Mouse (Mus musculus) erythroblast, embryonic 14.5 days (primary cell): ENCODE results near the gene Tspan9. TPM values are rescaled to one million over a fixed set of nuclear protein-coding genes. Genes with fewer than 3 reads are reported as not detected.

ENCODE experiments used
- H3K27me3 ChIP-seq: 2 replicates; pipeline ENCODE4 v1.6.1; 2012; ENCODE audit warnings: inconsistent platforms; ENCODE audit not compliant: control insufficient read depth
- H3K36me3 ChIP-seq: 2 replicates; pipeline ENCODE4 v1.6.1; 2012; ENCODE audit warnings: mild to moderate bottlenecking, inconsistent platforms; ENCODE audit not compliant: control insufficient read depth
- H3K4me1 ChIP-seq: 2 replicates; pipeline ENCODE4 v1.6.1; 2012; ENCODE audit warnings: inconsistent platforms; ENCODE audit not compliant: control insufficient read depth
- H3K4me3 ChIP-seq: replicated peaks from 2 replicates; pipeline ENCODE3; 2012; ENCODE audit warnings: moderate library complexity, mild to moderate bottlenecking, inconsistent platforms
- H3K9me3 ChIP-seq: 2 replicates; pipeline ENCODE4 v1.6.1; 2012; ENCODE audit warnings: low read length, inconsistent platforms, mixed read lengths; ENCODE audit not compliant: control insufficient read depth
- GATA1 ChIP-seq: IDR thresholded peaks from 2 replicates; pipeline ENCODE4 v1.6.1; 2012; ENCODE audit warnings: low read length, inconsistent platforms, mixed read lengths
- TAL1 ChIP-seq: IDR thresholded peaks from 3 replicates; pipeline ENCODE4 v1.6.1; 2012; ENCODE audit warnings: low read length, inconsistent platforms, mixed read lengths
- polyA plus RNA-seq: library from polyadenylated mRNA; stranded (reverse); fragments of >175 nt; gene quantifications from 2 replicates; pipeline ENCODE4 v1.2.3, GENCODE M21; 2012

The Tspan9 gene
- 0.02 and 0.04 TPM in 2 replicates for polyA plus RNA-seq

- Histone ChIP-seq H3K27me3 (peaks cover 20% of the 10 kb centered on the region), H3K4me3 (peak within 1 kb of the TSS; percentile 56), H3K4me1 (peaks cover 7% of the 10 kb centered on the region), H3K36me3 (no peaks in the 10 kb centered on the region), H3K9me3 (no peaks in the 10 kb centered on the region)
- TF ChIP-seq TAL1 (no peak), GATA1 (no peak)
Observed at GRCm38 (mm10) chr6:128143390-128144020, at the start of gene Tspan9. Gene Tspan9 (minus strand): TSS chr6:128143594.

DNA sequence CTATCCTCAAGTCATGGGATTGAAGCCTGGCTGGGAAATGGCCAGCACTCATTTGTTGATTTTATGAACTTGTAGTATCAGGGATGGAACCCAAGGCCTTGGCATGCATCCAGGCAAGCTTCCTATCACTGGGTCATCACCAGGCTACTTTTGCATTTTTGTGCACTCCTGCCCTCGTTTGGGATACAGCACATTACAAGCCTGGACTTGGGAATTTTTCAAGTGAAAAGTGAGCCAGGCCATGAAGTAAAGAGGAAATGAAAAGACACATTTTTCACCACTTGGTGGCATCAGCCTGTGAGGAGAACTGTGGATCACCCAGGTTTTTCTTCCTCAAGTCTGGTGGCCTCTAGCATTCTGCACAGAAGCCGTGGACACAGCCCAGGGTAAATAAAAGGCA, 40.1 kb upstream of the Tspan9 start:
- no peak for TF ChIP-seq GATA1
- TF ChIP-seq TAL1: no peak
- no peaks in the 10 kb centered on the region for H3K4me1 ChIP-seq
- no peaks in the 10 kb centered on the region for H3K9me3 ChIP-seq
- H3K27me3 ChIP-seq: no peaks in the 10 kb centered on the region
- H3K4me3 ChIP-seq: no peak overlapping the region
- no peaks in the 10 kb centered on the region for H3K36me3 ChIP-seq

DNA sequence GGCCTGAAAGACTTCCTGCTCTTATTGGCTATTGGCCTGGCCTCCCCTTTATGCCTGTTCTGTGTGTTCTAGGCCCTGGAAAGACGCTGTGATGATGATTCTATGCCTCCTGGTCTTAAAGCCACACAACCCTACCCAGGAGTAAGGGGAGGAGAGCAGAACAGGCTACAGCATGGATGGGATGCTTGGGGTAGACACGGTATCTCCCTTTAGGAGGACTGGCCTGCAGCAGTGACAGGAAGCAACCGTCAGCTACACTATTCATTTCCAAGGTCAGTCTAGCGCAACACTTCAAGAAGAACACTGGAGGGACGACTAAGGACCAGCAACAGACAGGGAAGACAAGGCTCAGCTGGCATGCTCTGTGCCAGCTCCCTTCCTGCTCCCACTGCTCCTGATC, 37.8 kb upstream of the Tspan9 start:
- H3K27me3 ChIP-seq: no peaks in the 10 kb centered on the region
- H3K36me3 ChIP-seq: no peaks in the 10 kb centered on the region
- H3K9me3 ChIP-seq: no peaks in the 10 kb centered on the region
- TF ChIP-seq GATA1 (no peak), TAL1 (no peak)
- H3K4me1 ChIP-seq: no peaks in the 10 kb centered on the region
- H3K4me3 ChIP-seq: no peak overlapping the region

DNA sequence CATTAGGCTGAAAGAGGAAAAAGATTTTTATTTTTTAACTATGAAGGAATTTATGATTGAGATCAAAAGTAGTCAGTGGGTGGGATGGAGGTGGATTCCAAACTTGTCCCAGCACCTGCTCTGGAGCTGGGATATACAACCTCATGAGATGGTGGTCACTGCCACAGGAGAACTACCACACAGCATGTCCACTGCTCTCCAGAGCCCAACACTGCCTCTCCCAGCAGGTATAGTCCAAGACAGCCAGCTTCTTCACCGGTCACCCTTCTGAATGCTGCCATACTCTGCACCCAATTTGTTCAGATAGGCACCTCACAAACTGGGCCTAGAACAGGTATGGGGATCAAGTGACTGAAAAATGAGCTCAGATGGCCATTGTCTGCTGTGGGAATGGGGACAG, 36.3 kb upstream of the Tspan9 start:
- no peaks in the 10 kb centered on the region for H3K4me1 ChIP-seq
- TF ChIP-seq TAL1 (no peak), GATA1 (no peak)
- H3K9me3 ChIP-seq: no peaks in the 10 kb centered on the region
- no peaks in the 10 kb centered on the region for H3K36me3 ChIP-seq
- no peak overlapping the region for H3K4me3 ChIP-seq
- no peaks in the 10 kb centered on the region for H3K27me3 ChIP-seq

DNA sequence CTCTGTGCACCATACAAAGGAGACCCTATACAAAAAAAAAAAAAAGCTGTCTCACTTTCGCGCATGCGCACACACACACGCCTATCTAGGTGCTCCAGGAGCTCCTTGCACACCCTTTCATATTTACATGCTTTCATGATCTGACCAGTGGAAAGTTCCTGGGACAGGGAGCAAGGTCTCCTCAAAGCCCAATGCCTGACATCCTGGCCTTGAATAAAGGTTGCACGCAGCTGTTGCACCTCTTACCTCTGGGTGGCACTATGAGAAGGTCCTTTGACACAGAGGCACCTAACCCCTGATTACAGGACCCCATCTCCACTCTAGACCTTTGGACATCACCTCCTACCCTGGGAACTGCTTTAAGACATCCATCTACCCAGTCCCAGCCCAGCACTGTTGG, 35.9 kb upstream of the Tspan9 start:
- H3K36me3 ChIP-seq: no peaks in the 10 kb centered on the region
- H3K4me1 ChIP-seq: no peaks in the 10 kb centered on the region
- no peaks in the 10 kb centered on the region for H3K27me3 ChIP-seq
- H3K4me3 ChIP-seq: no peak overlapping the region
- H3K9me3 ChIP-seq: no peaks in the 10 kb centered on the region
- TF ChIP-seq GATA1 (no peak), TAL1 (no peak)

DNA sequence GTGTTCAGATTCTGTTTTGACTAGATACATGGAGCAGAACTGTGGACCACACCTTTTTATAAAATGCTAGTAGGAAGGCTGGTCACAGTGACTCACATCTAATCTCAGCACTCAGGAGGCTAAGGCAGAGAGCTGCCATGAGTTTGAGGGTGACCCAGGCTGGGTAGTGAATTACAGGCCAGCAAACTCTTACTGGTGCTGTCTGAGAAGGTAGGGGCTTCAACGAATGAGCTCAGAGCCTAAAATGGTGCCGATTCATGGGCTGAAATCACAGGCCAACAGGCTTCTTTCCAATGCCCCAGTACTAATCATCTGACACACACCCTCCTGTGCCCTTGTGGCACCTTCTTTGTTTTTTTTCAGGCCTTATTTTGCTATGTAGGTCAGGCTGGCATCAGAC, 35.3 kb upstream of the Tspan9 start:
- Histone ChIP-seq H3K36me3 (no peaks in the 10 kb centered on the region), H3K9me3 (no peaks in the 10 kb centered on the region), H3K4me3 (no peak overlapping the region), H3K4me1 (no peaks in the 10 kb centered on the region), H3K27me3 (no peaks in the 10 kb centered on the region)
- no peak for TF ChIP-seq TAL1
- no peak for TF ChIP-seq GATA1

DNA sequence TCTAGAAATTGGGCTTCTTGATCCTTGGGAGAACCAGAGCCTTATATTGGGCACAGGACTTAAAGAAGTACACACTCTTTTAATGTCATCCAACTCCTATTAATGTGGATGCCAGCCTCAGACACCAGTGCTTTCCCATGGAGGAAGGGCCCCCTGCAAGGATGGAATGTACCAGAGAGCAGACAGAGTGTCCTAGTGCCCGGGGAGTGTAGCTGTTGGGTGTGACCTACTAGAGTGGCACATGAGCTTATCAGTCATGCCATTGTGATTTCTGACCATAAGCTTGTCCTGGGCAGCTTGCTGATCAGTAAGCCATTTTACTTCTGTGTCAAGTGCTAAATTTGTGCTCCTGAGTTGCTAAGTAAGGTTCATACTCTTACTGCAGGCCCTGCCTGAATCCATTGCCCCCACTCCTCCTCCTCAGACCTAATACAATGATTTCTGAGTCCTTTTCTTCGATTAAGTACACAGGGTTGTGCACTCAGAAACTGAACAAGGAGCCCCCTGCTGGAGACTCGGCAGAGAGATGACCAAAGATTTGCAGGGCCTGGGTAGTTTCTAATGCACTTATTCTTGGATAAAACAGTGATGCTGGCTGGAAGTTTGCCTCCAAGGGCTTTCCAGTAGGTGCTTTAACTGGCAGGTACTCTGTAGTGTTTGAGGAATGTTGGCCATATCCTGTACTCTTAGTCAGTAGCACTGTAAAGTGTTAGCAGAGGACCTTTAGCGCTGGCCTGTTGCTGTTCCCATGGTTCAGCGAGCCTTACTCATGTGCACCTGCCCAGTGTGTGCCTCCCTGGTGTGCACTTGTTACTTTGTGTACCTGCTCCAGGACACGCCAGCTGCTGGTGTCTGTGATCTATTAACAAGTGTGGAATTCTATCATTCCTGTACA, 25.6 kb upstream of the Tspan9 start:
- H3K9me3 ChIP-seq: no peaks in the 10 kb centered on the region
- no peaks in the 10 kb centered on the region for H3K36me3 ChIP-seq
- TF ChIP-seq GATA1: no peak
- no peak for TF ChIP-seq TAL1
- no peaks in the 10 kb centered on the region for H3K27me3 ChIP-seq
- no peak overlapping the region for H3K4me3 ChIP-seq
- no peaks in the 10 kb centered on the region for H3K4me1 ChIP-seq

GRCm38 (mm10) chr6:128165564-128165963, 22.2 kb upstream of the Tspan9 start:
- Histone ChIP-seq H3K9me3 (no peaks in the 10 kb centered on the region), H3K4me1 (no peaks in the 10 kb centered on the region), H3K36me3 (no peaks in the 10 kb centered on the region), H3K4me3 (no peak overlapping the region), H3K27me3 (no peaks in the 10 kb centered on the region)
- no peak for TF ChIP-seq GATA1
- no peak for TF ChIP-seq TAL1

- Histone ChIP-seq H3K36me3 (no peaks in the 10 kb centered on the region), H3K9me3 (no peaks in the 10 kb centered on the region), H3K4me3 (no peak overlapping the region), H3K27me3 (no peaks in the 10 kb centered on the region), H3K4me1 (no peaks in the 10 kb centered on the region)
- TF ChIP-seq GATA1 (no peak), TAL1 (no peak)
Observed at GRCm38 (mm10) chr6:128164632-128165031, 21.2 kb upstream of the Tspan9 start.
